Mouse (Mus musculus): ENCODE measurements around the gene Amigo3. TPM values are rescaled to one million over a fixed set of nuclear protein-coding genes. Genes with fewer than 3 reads are reported as not detected.

The Amigo3 gene
- polyA plus RNA-seq, 1 experiment = 1.9 TPM

GRCm38 (mm10) chr9:108053665-108054225 is 786 bp downstream of the Amigo3 start:
- H3ac ChIP-seq (ENCODE audit: control insufficient read depth, insufficient read length, low read depth) = no peak overlapping the region
- H3K27me3 ChIP-seq (ENCODE audit: control insufficient read depth, insufficient read depth, insufficient read length) = no peaks in the 10 kb centered on the region
- no peak overlapping the region for H3K4me3 ChIP-seq (ENCODE audit: insufficient read depth, poor library complexity, severe bottlenecking)
- TF ChIP-seq MYOD1 (IDR thresholded peaks at IDR 0.05; ENCODE audit: control insufficient read depth, insufficient read length, low read depth) (no peak), MYOG (IDR thresholded peaks at IDR 0.05; ENCODE audit: control insufficient read depth, extremely low read depth, insufficient read length) (no peak), MAX (IDR thresholded peaks at IDR 0.05) (no peak), CEBPB (IDR thresholded peaks at IDR 0.05; ENCODE audit: low read depth) (no peak), CTCF (IDR thresholded peaks at IDR 0.05; ENCODE audit: control insufficient read depth, insufficient read depth, insufficient read length) (no peak), FOSL1 (IDR thresholded peaks at IDR 0.05; ENCODE audit: insufficient read depth, low read length, poor library complexity, severe bottlenecking) (no peak), USF1 (IDR thresholded peaks at IDR 0.05; ENCODE audit: low read depth) (no peak)
- H3K79me3 ChIP-seq (ENCODE audit: low read depth) = peaks cover 1% of the 10 kb centered on the region
- H3K36me3 ChIP-seq (ENCODE audit: control insufficient read depth, insufficient read depth) = peaks cover 13% of the 10 kb centered on the region
- H3K79me2 ChIP-seq (ENCODE audit: control insufficient read depth, insufficient read depth) = peaks cover 12% of the 10 kb centered on the region

DNA sequence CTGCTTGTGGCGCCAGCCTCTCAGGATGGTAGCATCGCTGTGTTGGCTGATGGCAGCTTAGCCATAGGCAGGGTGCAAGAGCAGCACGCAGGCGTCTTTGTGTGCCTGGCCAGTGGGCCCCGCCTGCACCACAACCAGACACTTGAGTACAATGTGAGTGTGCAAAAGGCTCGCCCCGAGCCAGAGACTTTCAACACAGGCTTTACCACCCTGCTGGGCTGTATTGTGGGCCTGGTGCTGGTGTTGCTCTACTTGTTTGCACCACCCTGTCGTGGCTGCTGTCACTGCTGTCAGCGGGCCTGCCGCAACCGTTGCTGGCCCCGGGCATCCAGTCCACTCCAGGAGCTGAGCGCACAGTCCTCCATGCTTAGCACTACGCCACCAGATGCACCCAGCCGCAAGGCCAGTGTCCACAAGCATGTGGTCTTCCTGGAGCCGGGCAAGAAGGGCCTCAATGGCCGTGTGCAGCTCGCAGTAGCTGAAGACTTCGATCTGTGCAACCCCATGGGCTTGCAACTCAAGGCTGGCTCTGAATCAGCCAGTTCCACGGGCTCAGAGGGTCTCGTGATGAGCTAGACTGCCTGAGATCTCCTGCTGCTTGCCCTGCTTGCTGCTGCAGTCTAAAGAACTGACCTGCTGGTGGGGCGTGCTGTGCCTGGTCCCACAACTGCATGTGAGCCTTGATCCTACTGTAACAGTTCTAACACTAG is 1.5 kb downstream of the Amigo3 start:
- TF ChIP-seq CEBPB (IDR thresholded peaks at IDR 0.05; ENCODE audit: low read depth) = no peak
- no peak for TF ChIP-seq USF1 (IDR thresholded peaks at IDR 0.05; ENCODE audit: low read depth)
- no peak for TF ChIP-seq CTCF (IDR thresholded peaks at IDR 0.05; ENCODE audit: control insufficient read depth, insufficient read depth, insufficient read length)
- TF ChIP-seq FOSL1 (IDR thresholded peaks at IDR 0.05; ENCODE audit: insufficient read depth, low read length, poor library complexity, severe bottlenecking) = no peak
- no peak for TF ChIP-seq MAX (IDR thresholded peaks at IDR 0.05)
- no peak for TF ChIP-seq MYOD1 (IDR thresholded peaks at IDR 0.05; ENCODE audit: control insufficient read depth, insufficient read length, low read depth)
- TF ChIP-seq MYOG (IDR thresholded peaks at IDR 0.05; ENCODE audit: control insufficient read depth, extremely low read depth, insufficient read length) = no peak
- peaks cover 1% of the 10 kb centered on the region for H3K79me3 ChIP-seq (ENCODE audit: low read depth)
- peaks cover 8% of the 10 kb centered on the region for H3K79me2 ChIP-seq (ENCODE audit: control insufficient read depth, insufficient read depth)
- H3K4me3 ChIP-seq (ENCODE audit: insufficient read depth, poor library complexity, severe bottlenecking) = no peak overlapping the region
- peaks cover 13% of the 10 kb centered on the region for H3K36me3 ChIP-seq (ENCODE audit: control insufficient read depth, insufficient read depth)
- H3ac ChIP-seq (ENCODE audit: control insufficient read depth, insufficient read length, low read depth) = no peak overlapping the region
- no peaks in the 10 kb centered on the region for H3K27me3 ChIP-seq (ENCODE audit: control insufficient read depth, insufficient read depth, insufficient read length)

DNA sequence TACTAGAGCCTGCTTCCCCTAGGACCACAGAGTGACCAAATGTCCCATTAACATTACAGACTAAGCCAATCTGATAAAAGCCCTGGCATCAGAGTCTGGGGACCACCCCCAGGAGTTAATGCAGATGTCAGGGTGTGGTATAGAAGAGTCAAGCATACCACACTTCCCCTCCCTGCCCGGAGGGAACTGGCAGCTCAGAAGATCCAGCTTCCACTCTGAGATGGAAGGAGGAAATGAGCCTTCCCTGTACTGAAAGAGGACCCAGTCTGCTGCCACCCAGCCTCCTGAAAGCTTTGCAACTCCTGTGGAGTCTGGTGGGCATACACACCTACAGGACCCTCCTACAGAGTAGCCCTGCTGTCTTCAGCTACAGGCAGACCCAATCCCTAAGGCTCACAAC is 2.1 kb downstream of the Amigo3 start:
- Histone ChIP-seq H3K36me3 (ENCODE audit: control insufficient read depth, insufficient read depth) (peaks cover 13% of the 10 kb centered on the region), H3ac (ENCODE audit: control insufficient read depth, insufficient read length, low read depth) (no peak overlapping the region), H3K27me3 (ENCODE audit: control insufficient read depth, insufficient read depth, insufficient read length) (no peaks in the 10 kb centered on the region), H3K4me3 (ENCODE audit: insufficient read depth, poor library complexity, severe bottlenecking) (no peak overlapping the region), H3K79me3 (ENCODE audit: low read depth) (no peaks in the 10 kb centered on the region), H3K79me2 (ENCODE audit: control insufficient read depth, insufficient read depth) (peaks cover 2% of the 10 kb centered on the region)
- TF ChIP-seq USF1 (IDR thresholded peaks at IDR 0.05; ENCODE audit: low read depth) (no peak), MYOG (IDR thresholded peaks at IDR 0.05; ENCODE audit: control insufficient read depth, extremely low read depth, insufficient read length) (no peak), MAX (IDR thresholded peaks at IDR 0.05) (no peak), CEBPB (IDR thresholded peaks at IDR 0.05; ENCODE audit: low read depth) (no peak), FOSL1 (IDR thresholded peaks at IDR 0.05; ENCODE audit: insufficient read depth, low read length, poor library complexity, severe bottlenecking) (no peak), MYOD1 (IDR thresholded peaks at IDR 0.05; ENCODE audit: control insufficient read depth, insufficient read length, low read depth) (no peak), CTCF (IDR thresholded peaks at IDR 0.05; ENCODE audit: control insufficient read depth, insufficient read depth, insufficient read length) (no peak)

DNA sequence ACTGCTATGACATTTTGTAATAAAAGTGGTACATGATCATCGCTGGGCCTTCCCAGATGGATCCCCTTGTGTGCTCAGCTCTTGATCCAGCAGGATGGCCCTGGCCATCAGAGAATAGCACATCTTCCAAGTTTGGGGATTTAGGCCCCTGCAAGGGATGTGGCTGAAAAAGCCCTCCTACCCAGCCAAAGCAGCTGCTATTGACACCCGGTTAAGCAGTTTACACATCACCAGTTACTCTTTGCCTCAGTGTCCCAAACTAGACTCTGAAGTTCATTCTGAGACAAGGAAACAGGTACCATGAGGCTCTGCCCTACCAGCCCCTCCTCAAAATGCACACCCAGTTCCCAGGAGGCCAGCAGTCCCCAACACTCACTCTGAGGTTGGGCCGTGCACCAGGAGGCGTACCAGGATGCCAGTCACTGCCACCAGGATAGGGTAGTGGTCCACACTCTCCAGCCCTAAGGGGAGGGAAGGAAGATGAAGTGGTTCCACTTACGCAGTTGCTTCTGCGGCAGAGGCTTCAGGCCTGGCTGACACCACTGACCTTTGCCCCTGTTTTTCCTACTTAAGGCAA is 2.8 kb downstream of the Amigo3 start:
- no peak for TF ChIP-seq MAX (IDR thresholded peaks at IDR 0.05)
- no peak for TF ChIP-seq USF1 (IDR thresholded peaks at IDR 0.05; ENCODE audit: low read depth)
- TF ChIP-seq MYOD1 (IDR thresholded peaks at IDR 0.05; ENCODE audit: control insufficient read depth, insufficient read length, low read depth) = no peak
- TF ChIP-seq MYOG (IDR thresholded peaks at IDR 0.05; ENCODE audit: control insufficient read depth, extremely low read depth, insufficient read length) = no peak
- no peak for TF ChIP-seq FOSL1 (IDR thresholded peaks at IDR 0.05; ENCODE audit: insufficient read depth, low read length, poor library complexity, severe bottlenecking)
- TF ChIP-seq CEBPB (IDR thresholded peaks at IDR 0.05; ENCODE audit: low read depth) = no peak
- TF ChIP-seq CTCF (IDR thresholded peaks at IDR 0.05; ENCODE audit: control insufficient read depth, insufficient read depth, insufficient read length) = no peak
- no peak overlapping the region for H3K4me3 ChIP-seq (ENCODE audit: insufficient read depth, poor library complexity, severe bottlenecking)
- peaks cover 13% of the 10 kb centered on the region for H3K36me3 ChIP-seq (ENCODE audit: control insufficient read depth, insufficient read depth)
- no peaks in the 10 kb centered on the region for H3K79me3 ChIP-seq (ENCODE audit: low read depth)
- no peaks in the 10 kb centered on the region for H3K79me2 ChIP-seq (ENCODE audit: control insufficient read depth, insufficient read depth)
- H3K27me3 ChIP-seq (ENCODE audit: control insufficient read depth, insufficient read depth, insufficient read length) = no peaks in the 10 kb centered on the region
- no peak overlapping the region for H3ac ChIP-seq (ENCODE audit: control insufficient read depth, insufficient read length, low read depth)

DNA sequence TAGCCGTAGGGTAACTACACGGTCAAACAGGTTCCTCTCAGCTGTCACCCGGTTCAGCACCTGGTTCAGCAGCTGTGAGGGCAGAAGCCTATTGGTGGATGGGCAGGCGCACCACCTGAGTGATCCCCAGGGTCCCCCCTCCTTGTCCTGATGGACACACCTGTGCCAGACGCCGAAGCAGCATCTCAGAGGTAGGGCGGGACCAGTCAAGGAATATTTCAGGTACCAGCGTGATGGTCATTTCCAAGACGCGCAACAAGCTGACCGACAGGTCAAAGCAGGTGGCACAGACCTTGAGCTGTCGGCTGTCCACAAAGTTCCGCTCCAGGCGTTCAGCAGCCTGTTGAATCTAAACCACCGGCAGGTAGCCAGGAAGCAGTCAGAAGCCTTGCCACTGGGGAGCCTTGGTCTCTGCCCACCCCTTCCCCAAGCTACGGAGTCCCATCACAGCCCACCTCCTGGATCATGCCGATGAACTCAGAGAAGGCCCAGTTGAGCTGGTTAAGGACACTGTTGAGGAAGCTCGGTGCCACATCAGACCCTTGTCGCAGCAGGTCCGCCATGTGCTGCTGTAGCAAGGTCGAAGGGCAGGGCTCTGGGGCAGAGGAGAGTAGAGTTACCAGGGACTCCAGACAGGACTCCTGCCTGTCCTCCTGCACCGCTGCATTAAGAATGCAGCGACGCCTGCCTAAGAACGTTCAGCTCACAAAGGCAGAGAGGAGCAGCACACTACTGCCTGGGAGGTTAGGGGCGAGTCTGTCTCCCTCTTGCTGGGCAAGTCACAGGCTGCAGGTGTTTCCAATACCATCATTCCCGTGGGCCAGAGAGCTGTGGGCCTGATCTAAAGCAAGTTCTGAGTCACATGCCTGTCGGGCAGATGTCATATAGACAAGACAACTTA is 3.7 kb downstream of the Amigo3 start:
- no peak overlapping the region for H3K4me3 ChIP-seq (ENCODE audit: insufficient read depth, poor library complexity, severe bottlenecking)

More for the DNA sequence above, 3.7 kb downstream of the Amigo3 start:
- TF ChIP-seq FOSL1 (IDR thresholded peaks at IDR 0.05; ENCODE audit: insufficient read depth, low read length, poor library complexity, severe bottlenecking) (no peak), MYOD1 (IDR thresholded peaks at IDR 0.05; ENCODE audit: control insufficient read depth, insufficient read length, low read depth) (no peak), MAX (IDR thresholded peaks at IDR 0.05) (no peak), CEBPB (IDR thresholded peaks at IDR 0.05; ENCODE audit: low read depth) (no peak), CTCF (IDR thresholded peaks at IDR 0.05; ENCODE audit: control insufficient read depth, insufficient read depth, insufficient read length) (no peak), USF1 (IDR thresholded peaks at IDR 0.05; ENCODE audit: low read depth) (no peak), MYOG (IDR thresholded peaks at IDR 0.05; ENCODE audit: control insufficient read depth, extremely low read depth, insufficient read length) (no peak)
- Histone ChIP-seq H3K79me2 (ENCODE audit: control insufficient read depth, insufficient read depth) (no peaks in the 10 kb centered on the region), H3ac (ENCODE audit: control insufficient read depth, insufficient read length, low read depth) (no peak overlapping the region), H3K27me3 (ENCODE audit: control insufficient read depth, insufficient read depth, insufficient read length) (no peaks in the 10 kb centered on the region), H3K79me3 (ENCODE audit: low read depth) (no peaks in the 10 kb centered on the region), H3K36me3 (ENCODE audit: control insufficient read depth, insufficient read depth) (peaks cover 6% of the 10 kb centered on the region)
